Mouse (Mus musculus) cerebellum, postnatal 10 days (tissue): ENCODE results near the gene Tfap2c.

ENCODE experiments used
- DNase-seq, 2 experiments: peaks; one replicate each; pipeline ENCODE4 v3.0.0; 2021; ENCODE audit warnings: mixed read lengths in 2 of 2

Tfap2c gene

GRCm38 (mm10) chr2:172549371-172550155 lies at the start of gene Tfap2c:
Tfap2c (plus strand) TSS chr2:172549593.
- DNase-seq, result peak; percentile 28 to 40

GRCm38 (mm10) chr2:172500752-172501316 lies 48.6 kb upstream of the Tfap2c start:
- DNase-seq, result no peak

GRCm38 (mm10) chr2:172501341-172501740 lies 48.1 kb upstream of the Tfap2c start:
- DNase-seq, result peak; percentile 63 to 71

- DNase-seq, result no peak
These were observed 47.2 kb upstream of the Tfap2c start for GRCm38 (mm10) chr2:172502168-172502567.

- DNase-seq, result no peak
These were observed 43.3 kb upstream of the Tfap2c start for GRCm38 (mm10) chr2:172506121-172506520.

GRCm38 (mm10) chr2:172510056-172510712 lies 39.2 kb upstream of the Tfap2c start:
- no peak for DNase-seq

GRCm38 (mm10) chr2:172510899-172511298 lies 38.5 kb upstream of the Tfap2c start:
- DNase-seq, result no peak

GRCm38 (mm10) chr2:172516407-172516992 lies 32.9 kb upstream of the Tfap2c start:
- DNase-seq, result no peak

- DNase-seq, result no peak
These were observed 28.6 kb upstream of the Tfap2c start for GRCm38 (mm10) chr2:172520616-172521371.

- no peak for DNase-seq
These were observed 26.9 kb upstream of the Tfap2c start for GRCm38 (mm10) chr2:172522528-172522927.

- no peak for DNase-seq
These were observed 22.2 kb upstream of the Tfap2c start for GRCm38 (mm10) chr2:172527175-172527574.

- DNase-seq, result no peak
These were observed 5.4 kb upstream of the Tfap2c start for GRCm38 (mm10) chr2:172543987-172544386.

GRCm38 (mm10) chr2:172544601-172545127 lies 4.7 kb upstream of the Tfap2c start:
- no peak for DNase-seq

GRCm38 (mm10) chr2:172545592-172546235 lies 3.7 kb upstream of the Tfap2c start:
- DNase-seq, result peak in 1 of 2 experiments; percentile 26

- DNase-seq, result peak in 1 of 2 experiments; percentile 21
These were observed 2.8 kb upstream of the Tfap2c start for GRCm38 (mm10) chr2:172546551-172546950.

- DNase-seq, result peak; percentile 51
These were observed 2.3 kb upstream of the Tfap2c start for GRCm38 (mm10) chr2:172547116-172547515.

GRCm38 (mm10) chr2:172547807-172548586 lies 1.4 kb upstream of the Tfap2c start:
- DNase-seq, result peak; percentile 16 to 39

GRCm38 (mm10) chr2:172548672-172549255 lies 629 bp upstream of the Tfap2c start:
- DNase-seq, result peak; percentile 52 to 68

GRCm38 (mm10) chr2:172550364-172551080 lies 1.1 kb downstream of the Tfap2c start:
- DNase-seq, result peak; percentile 83
